Mouse (Mus musculus): ENCODE data around the gene Nans.

- TF ChIP-seq GATA1 (IDR thresholded peaks at IDR 0.05; ENCODE audit: borderline replicate concordance, low read length) (no peak), FLI1 (IDR thresholded peaks at IDR 0.05; ENCODE audit: low read length) (no peak)
Observed at GRCm38 (mm10) chr4:46506801-46507610, 18.0 kb downstream of the Nans start.
